Mouse (Mus musculus): ENCODE data around the gene Tert.

Gene Tert

GRCm38 (mm10) chr13:73677853-73678252, 51.1 kb downstream of the Tert start, which contains the start of gene Slc6a18:
Gene Slc6a18, minus strand, starts transcription at chr13:73678023.
- DNase-seq (ENCODE audit: low spot score), result no peak

GRCm38 (mm10) chr13:73679311-73679710, 52.6 kb downstream of the Tert start:
- DNase-seq (ENCODE audit: low spot score), result no peak

GRCm38 (mm10) chr13:73680394-73680793, 53.7 kb downstream of the Tert start:
- peak; percentile 76 for DNase-seq (ENCODE audit: low spot score)

DNA sequence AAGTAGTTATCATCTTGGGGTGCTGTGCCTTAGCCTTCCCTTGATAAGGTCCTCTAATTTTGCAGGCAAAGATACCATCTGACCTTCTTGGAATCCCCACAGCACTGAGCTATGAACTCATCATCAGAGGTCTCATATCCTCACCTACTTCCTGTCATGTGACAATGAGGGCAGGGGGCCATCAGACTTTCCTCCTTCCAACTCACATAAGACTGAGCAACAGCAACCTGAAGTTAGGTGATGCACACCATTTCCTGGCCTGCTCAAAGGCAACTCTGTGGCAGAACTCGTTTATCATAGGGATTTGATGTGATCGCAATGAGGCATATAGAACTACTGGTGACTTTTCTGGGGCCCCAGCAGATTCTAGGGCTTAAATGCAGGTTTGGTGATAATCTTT, 55.5 kb downstream of the Tert start:
- no peak for DNase-seq (ENCODE audit: low spot score)

DNA sequence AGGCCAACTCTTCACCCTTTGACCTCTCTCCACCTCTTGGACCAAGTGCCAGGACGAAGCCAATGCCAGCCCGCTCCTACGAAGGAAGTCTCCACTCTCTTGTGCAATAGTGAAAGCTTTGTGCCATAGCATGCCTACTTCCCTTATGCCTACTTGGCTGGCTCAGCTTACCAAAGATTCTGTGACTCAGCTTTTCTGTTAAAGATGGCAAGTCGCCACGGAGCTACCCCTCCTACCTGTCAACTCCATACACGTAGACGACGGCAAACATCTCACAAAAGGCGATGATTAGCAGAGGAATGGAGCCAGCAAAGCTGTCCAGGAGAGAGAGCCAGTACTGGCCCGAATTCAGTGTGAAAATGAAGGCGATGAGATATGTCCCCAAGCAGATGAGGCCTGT, 57.0 kb downstream of the Tert start:
- DNase-seq (ENCODE audit: low spot score), result no peak

DNA sequence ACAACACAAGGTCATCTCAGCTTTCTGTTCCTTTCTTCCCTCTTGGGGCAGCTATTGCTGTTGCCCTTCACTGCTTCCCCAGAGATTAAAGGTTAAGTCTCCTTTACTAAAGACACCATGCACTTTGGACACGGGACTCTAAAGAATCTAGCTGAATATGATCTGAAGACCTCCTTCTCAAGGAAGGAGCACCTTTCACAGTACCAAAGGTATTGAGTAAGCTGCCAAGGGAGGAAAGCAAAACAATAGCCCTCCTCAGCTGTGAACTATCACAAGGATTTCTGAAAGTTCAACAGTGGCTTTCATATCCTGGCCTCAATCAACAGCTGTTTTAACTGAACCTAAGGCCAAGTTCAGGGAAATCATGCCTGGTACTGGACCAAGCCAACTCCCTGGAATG, 57.7 kb downstream of the Tert start:
- DNase-seq (ENCODE audit: low spot score), result no peak

GRCm38 (mm10) chr13:73685502-73685901, 58.8 kb downstream of the Tert start:
- DNase-seq (ENCODE audit: low spot score), result no peak

- DNase-seq (ENCODE audit: low spot score), result no peak
Observed at GRCm38 (mm10) chr13:73687601-73688000, 60.9 kb downstream of the Tert start.

GRCm38 (mm10) chr13:73688934-73689333, 62.2 kb downstream of the Tert start:
- no peak for DNase-seq (ENCODE audit: low spot score)

GRCm38 (mm10) chr13:73692249-73692868, 65.6 kb downstream of the Tert start:
- peak; percentile 91 for DNase-seq (ENCODE audit: low spot score)

- no peak for DNase-seq (ENCODE audit: low spot score)
Observed at GRCm38 (mm10) chr13:73693333-73693732, 66.6 kb downstream of the Tert start.

- DNase-seq (ENCODE audit: low spot score), result no peak
Observed at GRCm38 (mm10) chr13:73694972-73695371, 68.3 kb downstream of the Tert start.

DNA sequence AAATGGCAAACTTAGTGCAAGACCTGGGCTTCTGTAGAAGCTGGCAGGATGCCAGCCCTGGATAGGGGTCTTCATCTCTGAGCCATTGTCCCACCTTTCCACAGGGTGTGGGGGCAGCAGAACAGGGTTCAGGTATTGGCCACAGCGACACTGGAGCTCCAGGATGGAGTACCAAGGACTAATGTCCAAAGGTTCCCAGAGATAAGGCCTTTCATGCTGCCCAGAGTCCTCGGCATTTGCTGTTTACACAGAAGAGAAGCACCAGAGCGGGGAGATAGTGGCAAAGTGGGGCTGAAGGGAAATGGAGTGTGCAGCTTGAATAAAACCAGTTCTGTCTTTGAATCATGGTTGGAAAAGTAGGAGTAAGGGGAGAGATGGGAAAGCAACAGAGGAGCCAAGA, 69.8 kb downstream of the Tert start:
- peak; percentile 69 for DNase-seq (ENCODE audit: low spot score)

All from yolk sac, embryonic 10.5 days (tissue).